In the genomic region with DNA sequence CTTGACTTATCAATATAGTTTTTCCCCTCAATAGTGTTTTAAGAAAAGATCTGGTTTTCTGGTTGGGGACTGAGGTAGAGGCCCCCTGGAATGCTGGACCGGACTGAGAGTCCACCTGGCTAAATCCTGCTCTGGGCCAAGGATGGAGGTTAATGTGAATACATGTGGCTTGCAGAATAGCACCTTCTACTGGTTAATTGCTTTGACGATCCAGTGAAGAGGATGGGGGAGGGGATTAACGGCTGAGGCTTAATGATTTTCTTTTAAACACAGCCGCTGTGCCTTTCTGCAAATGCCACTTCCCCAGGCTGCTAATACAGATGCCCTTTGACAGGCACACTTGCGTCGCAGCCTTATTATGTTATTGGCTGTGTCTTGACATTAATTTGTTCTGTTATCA, we compare ENCODE assay signal across 7 mouse cellular contexts. TPM values are rescaled to one million over a fixed set of nuclear protein-coding genes. Genes with fewer than 3 reads are reported as not detected.
DNase-seq lines count a peak whose midpoint lies in the region; ATAC-seq and TF ChIP-seq lines count a peak whose summit lies in the region.

No protein-coding gene starts in this region.

- H3K36me3 ChIP-seq in ES-Bruce4 (ENCODE audit: control insufficient read depth, insufficient read depth, low read length, poor library complexity, severe bottlenecking): no peaks in the 10 kb centered on the region
- H3K36me3 ChIP-seq in forebrain, embryonic 13.5 days (ENCODE audit: poor library complexity, severe bottlenecking): no peaks in the 10 kb centered on the region
- H3K36me3 ChIP-seq in kidney, embryonic 15.5 days: no peaks in the 10 kb centered on the region
- no peaks in the 10 kb centered on the region for H3K36me3 ChIP-seq in midbrain, embryonic 11.5 days (ENCODE audit: control insufficient read depth, insufficient read depth, low read length)

- peak overlapping the region; percentile 79 for H3K4me2 ChIP-seq in forebrain, embryonic 13.5 days
- H3K4me2 ChIP-seq in kidney, embryonic 15.5 days: peak overlapping the region; percentile 63
- peak overlapping the region; percentile 73 for H3K4me2 ChIP-seq in midbrain, embryonic 11.5 days

- no peak for TF ChIP-seq EP300 in ES-Bruce4 (IDR thresholded peaks at IDR 0.05; ENCODE audit: insufficient read depth, low read depth, low read length)

- no peaks in the 10 kb centered on the region for H3K9me3 ChIP-seq in ES-Bruce4 (replicated peaks; ENCODE audit: control insufficient read depth, insufficient read depth, low read length, poor library complexity, severe bottlenecking)
- H3K9me3 ChIP-seq in forebrain, embryonic 13.5 days (replicated peaks): no peaks in the 10 kb centered on the region
- H3K9me3 ChIP-seq in kidney, embryonic 15.5 days (replicated peaks): no peaks in the 10 kb centered on the region
- H3K9me3 ChIP-seq in midbrain, embryonic 11.5 days (ENCODE audit: control insufficient read depth, low read length): no peaks in the 10 kb centered on the region

- no peak for TF ChIP-seq POLR2A in ES-Bruce4 (IDR thresholded peaks at IDR 0.05; ENCODE audit: insufficient read depth, low read length)

- TF ChIP-seq CTCF in ES-Bruce4 (IDR thresholded peaks at IDR 0.05; ENCODE audit: low read depth, low read length): no peak

- ATAC-seq in forebrain, embryonic 13.5 days: no peak
- ATAC-seq in kidney, embryonic 15.5 days (replicated peaks; ENCODE audit: low FRiP score): no peak
- ATAC-seq in midbrain, embryonic 11.5 days (ENCODE audit: low FRiP score): no peak

- H3K4me1 ChIP-seq in ES-Bruce4 (ENCODE audit: control insufficient read depth, insufficient read depth, low read length): no peaks in the 10 kb centered on the region
- peaks cover 50% of the 10 kb centered on the region for H3K4me1 ChIP-seq in forebrain, embryonic 13.5 days
- H3K4me1 ChIP-seq in kidney, embryonic 15.5 days: peaks cover 58% of the 10 kb centered on the region
- peaks cover 13% of the 10 kb centered on the region for H3K4me1 ChIP-seq in midbrain, embryonic 11.5 days (ENCODE audit: control insufficient read depth, insufficient read depth, low read length)

- no peak overlapping the region for H3K27ac ChIP-seq in ES-Bruce4 (ENCODE audit: insufficient read depth, low read length)
- peak overlapping the region; percentile 92 for H3K27ac ChIP-seq in forebrain, embryonic 13.5 days
- no peak overlapping the region for H3K27ac ChIP-seq in kidney, embryonic 15.5 days
- H3K27ac ChIP-seq in midbrain, embryonic 11.5 days (ENCODE audit: low read depth, low read length): no peak overlapping the region

- peak; percentile 40 to 44 for DNase-seq in B cell, adult 2 months
- peak; percentile 94 for DNase-seq in midbrain, embryonic 11.5 days (ENCODE audit: low spot score, missing footprints)
- DNase-seq in testis, postnatal 14 days (ENCODE audit: low spot score): no peak
- DNase-seq in spleen, postnatal 14 days (ENCODE audit: low spot score in 2 of 2): no peak

- H3K27me3 ChIP-seq in ES-Bruce4 (ENCODE audit: control insufficient read depth, insufficient read depth, low read length, poor library complexity, severe bottlenecking): no peaks in the 10 kb centered on the region
- no peaks in the 10 kb centered on the region for H3K27me3 ChIP-seq in forebrain, embryonic 13.5 days
- H3K27me3 ChIP-seq in kidney, embryonic 15.5 days: no peaks in the 10 kb centered on the region
- no peaks in the 10 kb centered on the region for H3K27me3 ChIP-seq in midbrain, embryonic 11.5 days (ENCODE audit: control insufficient read depth, insufficient read depth, low read length)

- H3K9ac ChIP-seq in ES-Bruce4 (ENCODE audit: low read depth, poor library complexity, severe bottlenecking): 0 out of 2 replicates have a peak overlapping the region, but pooled peaks have one; percentile 14
- peak overlapping the region; percentile 100 for H3K9ac ChIP-seq in forebrain, embryonic 13.5 days
- peak overlapping the region; percentile 100; the same call in 1 of the 2 replicates for H3K9ac ChIP-seq in kidney, embryonic 15.5 days
- peak overlapping the region; percentile 85; the same call in 1 of the 2 replicates for H3K9ac ChIP-seq in midbrain, embryonic 11.5 days (ENCODE audit: low read length)

- WGBS in forebrain, embryonic 13.5 days: under 1% methylated on average over 6 of the region's 6 CpGs
- 11% methylated on average over 6 of the region's 6 CpGs for WGBS in kidney, embryonic 15.5 days
- WGBS in midbrain, embryonic 11.5 days: 6% methylated on average over 6 of the region's 6 CpGs

- peak overlapping the region; percentile 43 for H3K4me3 ChIP-seq in ES-Bruce4 (ENCODE audit: low read depth, low read length)
- H3K4me3 ChIP-seq in forebrain, embryonic 13.5 days: peak overlapping the region; percentile 98
- H3K4me3 ChIP-seq in kidney, embryonic 15.5 days (replicated peaks): peak overlapping the region; percentile 98
- peak overlapping the region; percentile 75 for H3K4me3 ChIP-seq in midbrain, embryonic 11.5 days (ENCODE audit: low read depth, low read length)

RNA-seq across cellular contexts. Expression of a gene that starts 2.5 kb away (rescaled TPM):
- polyA plus RNA-seq in ES-Bruce4 (2011; ENCODE audit: insufficient read depth, insufficient read length, low read depth, missing spikeins): 77.3 and 93.6 TPM in 2 replicates
- 26.1 and 32.9 TPM in 2 replicates for polyA plus RNA-seq in forebrain, embryonic 13.5 days (2015; fragmentation: Nextera tagmentation; extraction: Ambion mirVana)
- 35.1 and 36.5 TPM in 2 replicates for polyA plus RNA-seq in kidney, embryonic 15.5 days (2015; fragmentation: Nextera tagmentation; extraction: Ambion mirVana)
- 34.2 and 36.8 TPM in 2 replicates for polyA plus RNA-seq in midbrain, embryonic 11.5 days (2014; fragmentation: Nextera tagmentation; extraction: Ambion mirVana)

RNA-seq across cellular contexts. Expression of a gene that starts 47.5 kb away (rescaled TPM):
- polyA plus RNA-seq in ES-Bruce4 (2011; ENCODE audit: insufficient read depth, insufficient read length, low read depth, missing spikeins): 1,323 and 1,403 TPM in 2 replicates
- 1,143 and 1,198 TPM in 2 replicates for polyA plus RNA-seq in forebrain, embryonic 13.5 days (2015; fragmentation: Nextera tagmentation; extraction: Ambion mirVana)
- 1,865 and 1,947 TPM in 2 replicates for polyA plus RNA-seq in kidney, embryonic 15.5 days (2015; fragmentation: Nextera tagmentation; extraction: Ambion mirVana)
- 1,438 and 1,518 TPM in 2 replicates for polyA plus RNA-seq in midbrain, embryonic 11.5 days (2014; fragmentation: Nextera tagmentation; extraction: Ambion mirVana)

Comparison
In these comparisons a context has a peak if more than half of its experiments do, and no peak if none do; other contexts are left out.
1. DNase-seq: peak in B cell, adult 2 months (2 of 2) and midbrain, embryonic 11.5 days (single experiment); none in testis, postnatal 14 days (single experiment) and spleen, postnatal 14 days (0 of 2).
2. H3K4me3 ChIP-seq: peak in every context shown above with its lines; median percentile 98 in forebrain, embryonic 13.5 days; 98 in kidney, embryonic 15.5 days; 75 in midbrain, embryonic 11.5 days; 43 in ES-Bruce4.
3. H3K9ac ChIP-seq: peak in every context shown above with its lines; median percentile 100 in forebrain, embryonic 13.5 days; 100 in kidney, embryonic 15.5 days; 85 in midbrain, embryonic 11.5 days; 14 in ES-Bruce4.
4. Peak in every context shown above with its lines, with median percentiles within 50 percentile points of each other: H3K4me2 ChIP-seq.